Mouse (Mus musculus): Measurements from ENCODE around the gene Ppil1.

Gene Ppil1

GRCm38 (mm10) chr17:29202604-29203003 is 61.4 kb downstream of the Ppil1 start:
- no peak for DNase-seq (ENCODE audit: low read depth, low spot score)

Data from CD4-positive, CD25-positive, alpha-beta regulatory T cell, adult 2 months (primary cell).